Mouse (Mus musculus) liver, adult 2 months (tissue): ENCODE results near the gene Cercam. TPM values are rescaled to one million over a fixed set of nuclear protein-coding genes. Genes with fewer than 3 reads are reported as not detected.
A peak's percentile ranks its signal among the peaks of the same experiment; 100 is the strongest.
"Not testable (repeated sequence)": the region's sequence is repeated elsewhere in the genome, so short reads cannot be mapped to it uniquely, and the experiment has no call there.

ENCODE experiments used
- DNase-seq: peaks from one replicate; pipeline ENCODE4 v3.0.0-alpha.2; 2011; ENCODE audit warnings: low read depth, low spot score; ENCODE audit errors: extremely low read depth
- H3K27ac ChIP-seq: fragments of 200-500 bp; replicated peaks from 2 replicates; pipeline ENCODE4 v1.5.1; 2012; ENCODE audit warnings: low read depth, mild to moderate bottlenecking, control low read depth, inconsistent platforms, low read length; ENCODE audit not compliant: insufficient read depth
- H3K27me3 ChIP-seq: fragments of 200-500 bp; 2 replicates; pipeline ENCODE4 v1.6.1; 2012; ENCODE audit warnings: mild to moderate bottlenecking, moderate library complexity, low read length, inconsistent platforms; ENCODE audit not compliant: control insufficient read depth, insufficient read depth
- H3K36me3 ChIP-seq: fragments of 200-500 bp; 2 replicates; pipeline ENCODE4 v1.6.1; 2012; ENCODE audit warnings: low read length, inconsistent platforms; ENCODE audit not compliant: control insufficient read depth, insufficient read depth
- H3K4me1 ChIP-seq: fragments of 200-500 bp; 2 replicates; pipeline ENCODE4 v1.6.1; 2011; ENCODE audit warnings: low read length; ENCODE audit not compliant: control insufficient read depth, insufficient read depth
- H3K4me3 ChIP-seq: fragments of 200-500 bp; 2 replicates; pipeline ENCODE4 v1.5.1; 2011; ENCODE audit warnings: low read depth, mild to moderate bottlenecking, control low read depth, low read length, moderate library complexity; ENCODE audit not compliant: insufficient read depth
- H3K79me2 ChIP-seq: fragments of 200-500 bp; 2 replicates; pipeline ENCODE4 v1.6.1; 2012; ENCODE audit warnings: inconsistent platforms, mild to moderate bottlenecking, low read length, moderate library complexity; ENCODE audit not compliant: control insufficient read depth, insufficient read depth
- H3K9ac ChIP-seq: fragments of 200-500 bp; 2 replicates; pipeline ENCODE4 v1.6.1; 2012; ENCODE audit warnings: low read depth, mild to moderate bottlenecking, control low read depth, inconsistent platforms, low read length
- CTCF ChIP-seq: fragments of 200-500 bp; IDR thresholded peaks from 2 replicates; pipeline ENCODE4 v1.5.1; 2011; ENCODE audit warnings: low read depth, low read length, control low read depth
- POLR2A ChIP-seq: fragments of 200-500 bp; IDR thresholded peaks from 2 replicates; pipeline ENCODE4 v1.6.1; 2011; ENCODE audit warnings: low read length, control low read depth; ENCODE audit not compliant: insufficient read depth; ENCODE audit errors: extremely low read depth
- WGBS: fragments of 180-500 bp; shearing (Covaris S2); methylation state at CpG from one replicate; pipeline ENCODE4 v1.1.7; 2018; 5-methylcytosine and 5-hydroxymethylcytosine counted together
- polyA plus RNA-seq: library from polyadenylated mRNA; depleted of rRNA; stranded (reverse); fragments of >200 nt; gene quantifications from 2 replicates; pipeline ENCODE4 v1.2.3, GENCODE M21; 2012
- total RNA-seq: library from RNA; depleted of rRNA; stranded (reverse); fragments of >200 nt; gene quantifications from 2 replicates; pipeline ENCODE4 v1.2.3, GENCODE M21; 2014

The Cercam gene
- total and polyA plus RNA-seq, 2 experiments: 0.18 to 0.54 TPM

- H3K9ac ChIP-seq: no peak overlapping the region
- H3K36me3 ChIP-seq: peaks cover 34% of the 10 kb centered on the region
- no peak for DNase-seq
- WGBS: 95% methylated on average over 1 of the region's 1 CpGs
- H3K4me1 ChIP-seq: no peaks in the 10 kb centered on the region
- no peaks in the 10 kb centered on the region for H3K79me2 ChIP-seq
- no peak for TF ChIP-seq POLR2A
- TF ChIP-seq CTCF: no peak
- no peak overlapping the region for H3K4me3 ChIP-seq
- no peak overlapping the region for H3K27ac ChIP-seq
- H3K27me3 ChIP-seq: no peaks in the 10 kb centered on the region
These were observed 29.1 kb downstream of the Cercam start for GRCm38 (mm10) chr2:29898081-29898480.

GRCm38 (mm10) chr2:29902194-29902593 lies 33.2 kb downstream of the Cercam start:
- H3K27ac ChIP-seq: no peak overlapping the region
- no peak overlapping the region for H3K4me3 ChIP-seq
- peaks cover 33% of the 10 kb centered on the region for H3K36me3 ChIP-seq
- H3K79me2 ChIP-seq: no peaks in the 10 kb centered on the region
- no peak for TF ChIP-seq POLR2A
- TF ChIP-seq CTCF: no peak
- WGBS: 87% methylated on average over 10 of the region's 10 CpGs
- no peaks in the 10 kb centered on the region for H3K4me1 ChIP-seq
- H3K27me3 ChIP-seq: no peaks in the 10 kb centered on the region
- no peak for DNase-seq
- no peak overlapping the region for H3K9ac ChIP-seq

- H3K27me3 ChIP-seq, H3K4me1 ChIP-seq, DNase-seq, H3K79me2 ChIP-seq, H3K9ac ChIP-seq, H3K27ac ChIP-seq, H3K4me3 ChIP-seq: not testable (repeated sequence)
- H3K36me3 ChIP-seq: peaks cover 25% of the 10 kb centered on the region
- 89% methylated on average over 2 of the region's 2 CpGs for WGBS
These were observed 39.2 kb downstream of the Cercam start for GRCm38 (mm10) chr2:29908171-29908570.

DNA sequence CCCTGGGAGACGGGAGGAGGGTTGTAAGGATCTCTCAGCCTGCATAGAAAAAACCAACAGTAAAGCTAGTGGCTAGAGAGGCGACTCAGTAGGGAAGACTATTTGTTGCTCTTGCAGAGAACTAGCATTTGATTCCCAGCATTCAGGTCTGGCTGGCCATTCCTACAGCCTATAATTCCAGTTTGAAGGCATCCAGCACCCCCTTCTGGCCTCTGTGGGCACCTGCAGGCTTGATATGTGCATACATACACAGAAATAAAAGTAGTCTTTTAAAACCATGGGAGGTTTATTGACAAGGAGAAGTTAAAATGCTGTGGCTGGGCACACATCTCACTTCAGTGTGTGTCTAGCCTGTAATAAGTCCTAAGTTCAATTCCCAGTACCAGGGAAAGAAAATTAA lies 41.1 kb downstream of the Cercam start:
- Histone ChIP-seq H3K27me3 (no peaks in the 10 kb centered on the region), H3K36me3 (peaks cover 16% of the 10 kb centered on the region), H3K9ac (no peak overlapping the region), H3K4me3 (no peak overlapping the region), H3K79me2 (no peaks in the 10 kb centered on the region), H3K27ac (no peak overlapping the region), H3K4me1 (no peaks in the 10 kb centered on the region)
- TF ChIP-seq CTCF: peak; percentile 32; the same call in 1 of the 2 replicates
- no peak for TF ChIP-seq POLR2A
- WGBS: 96% methylated on average over 2 of the region's 2 CpGs
- no peak for DNase-seq

- H3K9ac ChIP-seq: no peak overlapping the region
- TF ChIP-seq CTCF: no peak
- H3K79me2 ChIP-seq: no peaks in the 10 kb centered on the region
- no peak for DNase-seq
- peaks cover 4% of the 10 kb centered on the region; the same call in 1 of the 2 replicates for H3K36me3 ChIP-seq
- WGBS: 96% methylated on average over 11 of the region's 11 CpGs
- H3K4me3 ChIP-seq: no peak overlapping the region
- H3K27ac ChIP-seq: no peak overlapping the region
- no peaks in the 10 kb centered on the region for H3K27me3 ChIP-seq
- peaks cover 3% of the 10 kb centered on the region; the same call in 1 of the 2 replicates for H3K4me1 ChIP-seq
These were observed 48.7 kb downstream of the Cercam start for GRCm38 (mm10) chr2:29917621-29918020.

DNA sequence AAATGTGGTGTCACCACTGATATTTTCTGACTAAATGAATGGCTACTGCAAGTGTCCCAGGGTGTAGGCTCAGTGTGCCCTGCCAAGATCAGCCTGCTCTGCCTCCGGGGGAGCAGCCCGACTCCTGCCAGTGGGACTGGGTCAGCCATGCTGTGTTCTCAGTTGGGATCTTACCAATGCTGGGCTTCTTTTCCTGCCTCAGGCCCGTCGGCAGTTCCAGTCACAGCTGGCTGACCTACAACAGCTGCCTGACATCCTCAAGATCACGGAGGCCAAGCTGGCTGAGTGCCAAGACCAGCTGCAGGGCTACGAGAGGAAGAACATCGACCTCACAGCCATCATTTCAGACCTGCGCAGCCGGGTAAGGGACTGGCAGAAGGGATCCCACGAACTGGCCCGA lies 53.0 kb downstream of the Cercam start:
- Histone ChIP-seq H3K4me3 (no peak overlapping the region), H3K36me3 (peaks cover 15% of the 10 kb centered on the region; the same call in 1 of the 2 replicates), H3K79me2 (no peaks in the 10 kb centered on the region), H3K27ac (no peak overlapping the region), H3K4me1 (no peaks in the 10 kb centered on the region), H3K9ac (no peak overlapping the region), H3K27me3 (no peaks in the 10 kb centered on the region)
- WGBS: 61% methylated on average over 11 of the region's 11 CpGs
- TF ChIP-seq CTCF (no peak), POLR2A (no peak)
- DNase-seq: no peak
